Mouse (Mus musculus) brain, embryonic 14.5 days (tissue): ENCODE data around the gene Arhgef2. TPM values are rescaled to one million over a fixed set of nuclear protein-coding genes. Genes with fewer than 3 reads are reported as not detected.
"Not testable (repeated sequence)": the region's sequence is repeated elsewhere in the genome, so short reads cannot be mapped to it uniquely, and the experiment has no call there.

ENCODE experiments used
- DNase-seq: peaks from one replicate; pipeline ENCODE4 v3.0.0-alpha.2; 2011; ENCODE audit warnings: low read depth
- CTCF ChIP-seq: fragments of 200-500 bp; IDR thresholded peaks from 2 replicates; pipeline ENCODE4 v1.5.1; 2012; ENCODE audit warnings: inconsistent platforms, mild to moderate bottlenecking, moderate library complexity, borderline replicate concordance; ENCODE audit not compliant: insufficient read depth, insufficient read length; ENCODE audit errors: extremely low read depth
- POLR2A ChIP-seq: fragments of 200-500 bp; IDR thresholded peaks from 2 replicates; pipeline ENCODE4 v1.6.1; 2012; ENCODE audit warnings: mild to moderate bottlenecking, inconsistent platforms, borderline replicate concordance; ENCODE audit not compliant: poor library complexity, insufficient read depth, insufficient read length, severe bottlenecking; ENCODE audit errors: extremely low read depth
- polyA plus RNA-seq: library from polyadenylated mRNA; depleted of rRNA; stranded (reverse); fragments of >200 nt; gene quantifications from 2 replicates; pipeline ENCODE4 v1.2.3, GENCODE M21; 2012

Arhgef2 gene
- polyA plus RNA-seq, 1 experiment: 137 TPM

GRCm38 (mm10) chr3:88593893-88594580 is 11.7 kb upstream of the Arhgef2 start:
- no peak for DNase-seq
- no peak for TF ChIP-seq POLR2A
- TF ChIP-seq CTCF: no peak

DNA sequence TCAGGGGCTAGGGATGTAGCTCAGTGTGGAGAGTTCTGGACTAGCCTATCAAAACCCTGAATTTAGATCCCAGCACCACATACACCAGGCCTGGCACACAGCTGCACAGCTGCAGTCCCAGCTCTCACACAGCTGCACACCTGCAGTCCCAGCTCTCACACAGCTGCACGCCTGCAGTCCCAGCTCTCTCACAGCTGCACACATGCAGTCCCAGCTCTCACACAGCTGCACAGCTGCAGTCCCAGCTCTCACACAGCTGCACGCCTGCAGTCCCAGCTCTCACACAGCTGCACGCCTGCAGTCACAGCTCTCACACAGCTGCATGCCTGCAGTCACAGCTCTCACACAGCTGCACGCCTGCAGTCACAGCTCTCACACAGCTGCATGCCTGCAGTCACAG is 9.2 kb upstream of the Arhgef2 start:
- DNase-seq: not testable (repeated sequence)

GRCm38 (mm10) chr3:88602466-88602865 is 3.3 kb upstream of the Arhgef2 start:
- DNase-seq: no peak
- TF ChIP-seq POLR2A (no peak), CTCF (no peak)

- TF ChIP-seq POLR2A: no peak
- TF ChIP-seq CTCF: peak; percentile 67; the same call in 1 of the 2 replicates
- DNase-seq: peak; percentile 55
Observed at GRCm38 (mm10) chr3:88603714-88604161, 2.0 kb upstream of the Arhgef2 start.

GRCm38 (mm10) chr3:88604863-88605262 is 903 bp upstream of the Arhgef2 start:
- DNase-seq: no peak

GRCm38 (mm10) chr3:88607065-88607757 is 1.4 kb downstream of the Arhgef2 start:
- TF ChIP-seq CTCF (peak; percentile 99), POLR2A (no peak)
- DNase-seq: peak; percentile 91

More at GRCm38 (mm10) chr3:88604863-88605262, 903 bp upstream of the Arhgef2 start:
- TF ChIP-seq POLR2A (no peak), CTCF (no peak)

DNA sequence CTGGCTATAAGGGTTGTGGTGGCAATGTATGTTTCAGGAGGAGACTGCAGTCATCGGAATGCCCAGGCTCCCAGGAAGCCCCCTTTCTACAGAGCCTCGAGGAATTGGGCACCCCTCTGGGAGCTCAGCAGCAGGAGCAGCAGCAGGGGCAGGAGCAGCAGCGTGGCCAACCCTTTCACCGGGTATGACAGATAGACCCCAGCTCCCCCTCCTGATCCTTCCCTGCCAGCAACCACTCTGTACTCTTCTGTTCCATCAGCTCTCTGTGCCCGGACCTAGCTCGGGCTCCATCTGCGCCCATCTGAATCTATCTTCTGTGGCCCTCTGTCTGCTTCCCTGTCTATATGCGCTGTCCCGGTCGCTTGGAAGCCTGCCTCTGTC is 2.0 kb downstream of the Arhgef2 start:
- DNase-seq: no peak

DNA sequence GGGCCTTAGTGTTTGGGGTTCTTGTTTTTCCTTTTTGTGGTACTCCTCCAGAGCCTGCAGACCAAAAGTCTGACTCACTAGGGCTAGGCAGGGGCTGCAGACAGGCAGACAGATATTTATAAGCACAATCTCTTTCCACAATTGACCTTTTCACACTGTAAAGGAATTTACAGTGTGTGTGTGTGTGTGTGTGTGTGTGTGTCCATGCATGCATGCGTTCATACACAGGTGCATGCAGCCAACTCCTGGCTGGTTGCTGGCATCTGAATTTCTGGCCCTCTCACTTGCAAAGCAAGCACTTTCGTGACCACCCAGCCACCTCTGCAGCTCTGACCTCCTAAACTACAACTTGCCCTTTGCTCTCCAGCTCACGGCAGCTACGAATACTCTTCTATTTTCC is 3.3 kb downstream of the Arhgef2 start:
- no peak for DNase-seq
- no peak for TF ChIP-seq POLR2A
- no peak for TF ChIP-seq CTCF

More for the DNA sequence above, 2.0 kb downstream of the Arhgef2 start:
- TF ChIP-seq CTCF: no peak

GRCm38 (mm10) chr3:88614418-88614817 is 8.7 kb downstream of the Arhgef2 start:
- DNase-seq: no peak
- no peak for TF ChIP-seq CTCF
- no peak for TF ChIP-seq POLR2A

GRCm38 (mm10) chr3:88615117-88615516 is 9.4 kb downstream of the Arhgef2 start:
- no peak for DNase-seq
- TF ChIP-seq CTCF (no peak), POLR2A (no peak)

DNA sequence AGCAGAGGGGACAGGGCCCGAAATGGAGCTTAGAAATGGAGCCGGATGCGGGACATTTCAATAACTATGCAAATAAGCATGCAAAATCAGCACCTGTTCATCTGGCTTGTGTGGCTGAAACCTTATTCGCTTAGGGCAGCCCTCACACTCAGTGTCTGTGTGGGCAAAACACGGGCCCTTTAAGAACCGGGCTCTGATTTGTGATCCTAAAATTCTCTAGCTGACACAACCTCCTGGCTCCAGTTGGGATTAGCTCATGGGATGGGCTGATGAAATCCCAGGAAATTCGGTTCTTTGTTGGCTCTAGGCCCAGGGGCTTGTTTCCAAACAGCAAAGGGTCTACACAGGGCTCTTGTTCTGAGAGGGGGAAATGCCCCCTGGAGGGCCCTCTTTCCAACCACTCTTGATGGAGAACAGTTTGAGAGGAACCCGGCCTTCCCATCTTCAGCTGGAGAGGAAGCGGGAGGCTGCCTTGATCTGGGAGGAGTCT is 10.2 kb downstream of the Arhgef2 start:
- peak; percentile 73 for DNase-seq
- TF ChIP-seq CTCF (no peak), POLR2A (no peak)

DNA sequence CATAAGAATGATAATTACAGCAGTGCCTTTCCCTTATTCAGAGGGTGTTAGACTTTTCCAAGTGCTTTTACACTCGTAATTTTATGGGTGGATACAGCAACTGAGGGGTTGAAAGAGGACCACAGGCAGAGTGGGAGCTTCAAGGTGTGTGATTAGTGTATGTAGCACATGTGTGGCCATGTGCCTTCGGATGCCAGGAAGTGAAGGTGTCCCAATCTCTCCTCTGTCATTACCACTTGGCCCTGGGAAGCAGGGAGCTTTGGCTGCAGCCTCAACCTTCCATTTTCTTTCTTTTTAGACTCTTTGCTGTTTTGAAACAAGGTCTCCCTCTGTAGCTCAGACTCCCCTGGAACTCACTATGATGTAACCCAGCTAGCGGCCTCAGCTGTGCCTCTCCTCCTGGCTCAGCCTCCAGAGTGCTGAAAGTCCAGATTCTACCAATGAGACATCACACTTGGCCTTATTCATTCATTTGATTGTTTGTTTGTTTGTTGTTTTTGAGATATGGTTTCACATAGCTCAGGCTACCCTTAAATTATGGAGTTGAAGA is 11.3 kb downstream of the Arhgef2 start:
- DNase-seq: no peak
- TF ChIP-seq CTCF: no peak
- no peak for TF ChIP-seq POLR2A
